Mouse (Mus musculus) hindbrain, embryonic 12.5 days (tissue): ENCODE results near the gene Sdk1. TPM values are rescaled to one million over a fixed set of nuclear protein-coding genes. Genes with fewer than 3 reads are reported as not detected.

Experiments used
- ATAC-seq: fragments of 200-750 bp; cut with Nextera tagmentation; 2 replicates; pipeline ENCODE4 v1.8.0; 2017; ENCODE audit warnings: moderate TSS enrichment; ENCODE audit not compliant: low FRiP score
- H3K27ac ChIP-seq: fragments of 300-500 bp; sonication (generic); 2 replicates; pipeline ENCODE4 v1.5.1; 2016; ENCODE audit warnings: mild to moderate bottlenecking
- H3K27me3 ChIP-seq: fragments of 300-500 bp; sonication (generic); 2 replicates; pipeline ENCODE4 v1.6.1; 2016; ENCODE audit warnings: mild to moderate bottlenecking
- H3K36me3 ChIP-seq: fragments of 300-500 bp; sonication (generic); 2 replicates; pipeline ENCODE4 v1.6.1; 2016; ENCODE audit warnings: mild to moderate bottlenecking
- H3K4me1 ChIP-seq: fragments of 300-500 bp; sonication (generic); 2 replicates; pipeline ENCODE4 v1.6.1; 2016
- H3K4me2 ChIP-seq: fragments of 300-500 bp; sonication (generic); replicated peaks from 2 replicates; pipeline ENCODE4 v1.6.1; 2016; ENCODE audit warnings: mild to moderate bottlenecking
- H3K4me3 ChIP-seq: fragments of 300-500 bp; sonication (generic); 2 replicates; pipeline ENCODE4 v1.5.1; 2016; ENCODE audit warnings: mild to moderate bottlenecking
- H3K9ac ChIP-seq: fragments of 300-500 bp; sonication (generic); 2 replicates; pipeline ENCODE4 v1.6.1; 2016; ENCODE audit warnings: mild to moderate bottlenecking, moderate library complexity
- H3K9me3 ChIP-seq: fragments of 300-500 bp; sonication (generic); replicated peaks from 2 replicates; pipeline ENCODE4 v1.6.1; 2016; ENCODE audit warnings: mild to moderate bottlenecking
- WGBS: fragments of 180-500 bp; shearing (Covaris S2); methylation state at CpG from one replicate; pipeline ENCODE4 v1.1.7; 2016; 5-methylcytosine and 5-hydroxymethylcytosine counted together
- polyA plus RNA-seq: library from polyadenylated mRNA; unstranded; fragments of >200 nt; fragmentation: Nextera tagmentation; extraction: Ambion mirVana; gene quantifications from 2 replicates; pipeline ENCODE4 v1.2.1, GENCODE M21; 2016

Sdk1 gene
- polyA plus RNA-seq, 1 experiment from 2014 or later = 3.5 TPM

DNA sequence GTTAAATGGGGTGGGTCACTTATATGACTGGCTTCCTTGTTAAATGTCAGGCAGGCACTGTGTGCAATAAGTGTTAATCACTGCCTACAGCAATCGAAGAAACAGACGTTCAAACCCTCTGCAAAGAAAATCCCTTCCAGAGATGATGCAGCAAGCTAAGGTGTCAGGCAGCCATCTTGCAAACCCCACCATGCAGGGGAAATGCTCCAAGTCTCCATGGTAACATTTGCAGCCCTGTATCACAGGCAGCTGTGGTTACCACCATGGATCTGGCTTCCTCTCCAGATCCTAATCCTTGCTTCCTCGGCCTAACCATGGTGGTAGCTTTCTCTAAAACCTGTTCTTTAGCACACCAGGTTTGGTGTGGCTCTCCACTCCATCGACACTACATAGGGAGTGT lies 507.5 kb downstream of the Sdk1 start:
- no peak overlapping the region for H3K27ac ChIP-seq
- no peaks in the 10 kb centered on the region for H3K4me1 ChIP-seq
- no peak for ATAC-seq
- H3K27me3 ChIP-seq = no peaks in the 10 kb centered on the region
- no peaks in the 10 kb centered on the region for H3K9me3 ChIP-seq
- WGBS = 89% methylated on average over 4 of the region's 4 CpGs
- H3K4me2 ChIP-seq = no peak overlapping the region
- no peak overlapping the region for H3K9ac ChIP-seq
- H3K4me3 ChIP-seq = no peak overlapping the region
- no peaks in the 10 kb centered on the region for H3K36me3 ChIP-seq

DNA sequence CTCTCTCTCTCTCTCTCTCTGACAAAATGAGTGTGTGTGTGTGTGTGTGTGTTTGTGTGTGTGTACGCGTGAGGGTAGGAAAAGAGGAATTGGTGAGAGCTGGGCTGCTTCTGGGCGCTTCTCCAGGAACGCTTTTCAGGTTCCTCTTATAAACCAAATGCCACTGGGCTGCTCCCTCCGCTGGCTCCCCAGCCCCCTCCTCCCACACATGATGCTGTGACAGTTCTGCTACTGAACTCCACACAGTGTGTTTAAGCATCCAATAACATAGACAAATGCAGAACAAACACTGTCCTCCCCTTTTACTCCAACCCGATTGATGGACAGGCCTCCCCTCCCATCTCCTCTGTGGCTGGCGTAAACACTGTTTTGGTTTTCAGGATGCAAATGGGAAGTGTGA lies 513.0 kb downstream of the Sdk1 start:
- 33% methylated on average over 7 of the region's 7 CpGs for WGBS
- no peak overlapping the region for H3K27ac ChIP-seq
- peak; percentile 85 for ATAC-seq
- no peaks in the 10 kb centered on the region for H3K27me3 ChIP-seq
- H3K4me3 ChIP-seq = no peak overlapping the region
- no peak overlapping the region for H3K9ac ChIP-seq
- H3K4me2 ChIP-seq = no peak overlapping the region
- no peaks in the 10 kb centered on the region for H3K36me3 ChIP-seq
- no peaks in the 10 kb centered on the region for H3K9me3 ChIP-seq
- peaks cover 11% of the 10 kb centered on the region for H3K4me1 ChIP-seq

- H3K4me3 ChIP-seq = no peak overlapping the region
- H3K9me3 ChIP-seq = no peaks in the 10 kb centered on the region
- no peaks in the 10 kb centered on the region for H3K27me3 ChIP-seq
- H3K36me3 ChIP-seq = no peaks in the 10 kb centered on the region
- no peak overlapping the region for H3K9ac ChIP-seq
- H3K27ac ChIP-seq = no peak overlapping the region
- no peak for ATAC-seq
- H3K4me1 ChIP-seq = peaks cover 11% of the 10 kb centered on the region
- 82% methylated on average over 8 of the region's 8 CpGs for WGBS
- no peak overlapping the region for H3K4me2 ChIP-seq
These were observed 517.6 kb downstream of the Sdk1 start for GRCm38 (mm10) chr5:141758885-141759284.

- Histone ChIP-seq H3K36me3 (no peaks in the 10 kb centered on the region), H3K27ac (no peak overlapping the region), H3K9ac (no peak overlapping the region), H3K9me3 (no peaks in the 10 kb centered on the region), H3K4me2 (no peak overlapping the region), H3K4me1 (no peaks in the 10 kb centered on the region), H3K4me3 (no peak overlapping the region), H3K27me3 (no peaks in the 10 kb centered on the region)
- ATAC-seq = no peak
- 92% methylated on average over 6 of the region's 6 CpGs for WGBS
These were observed 522.8 kb downstream of the Sdk1 start for GRCm38 (mm10) chr5:141764111-141764510.

DNA sequence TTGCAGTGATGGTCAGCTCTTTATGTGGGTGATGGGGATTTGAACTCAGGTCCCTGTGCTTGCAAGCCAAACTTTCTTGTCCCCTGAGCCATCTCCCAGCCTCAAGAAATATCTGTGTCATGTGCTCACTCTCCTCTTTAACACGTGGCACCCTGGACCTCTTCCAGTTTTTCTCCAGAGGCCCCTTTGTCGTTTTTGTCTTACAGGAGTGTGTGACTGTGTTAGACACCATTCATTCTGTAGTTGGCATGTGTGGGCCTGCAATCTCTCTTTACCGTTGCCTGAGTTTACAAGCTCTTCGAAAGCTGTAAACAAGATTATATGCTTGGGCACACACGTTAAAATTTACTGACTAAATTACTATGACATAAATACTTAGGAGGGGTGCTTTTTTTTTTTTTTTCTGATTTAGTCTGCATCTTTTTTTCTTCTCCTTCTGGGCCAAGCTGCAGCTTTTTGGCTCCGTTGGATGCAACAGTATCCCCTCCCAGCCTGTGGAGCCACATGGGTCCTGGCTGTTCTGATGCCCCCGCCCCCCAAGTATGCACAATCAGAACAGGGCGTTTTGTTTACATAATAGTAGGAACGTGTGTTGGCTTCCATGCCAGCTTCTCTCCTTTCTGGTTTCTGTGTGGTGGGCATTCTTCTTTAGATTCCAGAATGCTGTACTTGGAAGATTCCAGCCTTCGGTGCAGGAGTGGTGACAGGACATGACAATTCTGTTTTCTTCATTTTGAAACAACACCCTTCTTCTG lies 527.6 kb downstream of the Sdk1 start:
- H3K27ac ChIP-seq = no peak overlapping the region
- H3K9ac ChIP-seq = no peak overlapping the region
- H3K4me3 ChIP-seq = no peak overlapping the region
- no peak overlapping the region for H3K4me2 ChIP-seq
- no peaks in the 10 kb centered on the region for H3K27me3 ChIP-seq
- H3K4me1 ChIP-seq = no peaks in the 10 kb centered on the region
- no peaks in the 10 kb centered on the region for H3K36me3 ChIP-seq
- no peak for ATAC-seq
- 73% methylated on average over 10 of the region's 10 CpGs for WGBS
- peaks cover 4% of the 10 kb centered on the region; the same call in 1 of the 2 replicates for H3K9me3 ChIP-seq

DNA sequence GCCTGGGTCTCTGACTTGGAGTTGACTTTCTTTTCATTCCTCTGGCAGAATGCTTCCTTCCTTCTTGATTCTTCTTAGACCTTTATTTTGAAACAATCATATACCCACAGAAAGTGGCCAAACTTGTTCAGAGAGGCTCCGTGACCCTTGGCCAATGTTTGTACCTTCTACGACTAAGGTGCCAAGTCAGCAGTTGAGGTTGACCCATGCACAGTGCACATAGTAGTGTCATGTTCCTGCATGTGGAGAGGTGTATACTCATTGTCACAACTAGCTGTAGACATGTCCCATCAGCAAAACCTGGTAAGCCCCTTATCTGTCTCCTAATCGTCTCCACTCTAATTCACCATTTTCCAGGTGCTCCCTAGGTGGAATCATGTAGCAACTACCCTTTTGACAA lies 530.2 kb downstream of the Sdk1 start:
- H3K4me1 ChIP-seq = no peaks in the 10 kb centered on the region
- no peak overlapping the region for H3K4me3 ChIP-seq
- no peak overlapping the region for H3K27ac ChIP-seq
- H3K4me2 ChIP-seq = no peak overlapping the region
- H3K9me3 ChIP-seq = peaks cover 6% of the 10 kb centered on the region; the same call in 1 of the 2 replicates
- no peaks in the 10 kb centered on the region for H3K27me3 ChIP-seq
- H3K9ac ChIP-seq = no peak overlapping the region
- H3K36me3 ChIP-seq = no peaks in the 10 kb centered on the region
- no peak for ATAC-seq
- WGBS = 91% methylated on average over 3 of the region's 3 CpGs

GRCm38 (mm10) chr5:141778231-141778630 lies 536.9 kb downstream of the Sdk1 start:
- no peak overlapping the region for H3K4me2 ChIP-seq
- H3K27me3 ChIP-seq = no peaks in the 10 kb centered on the region
- ATAC-seq = no peak
- H3K4me3 ChIP-seq = no peak overlapping the region
- WGBS = 83% methylated on average over 4 of the region's 4 CpGs
- peaks cover 6% of the 10 kb centered on the region; the same call in 1 of the 2 replicates for H3K9me3 ChIP-seq
- H3K4me1 ChIP-seq = no peaks in the 10 kb centered on the region
- no peaks in the 10 kb centered on the region for H3K36me3 ChIP-seq
- H3K9ac ChIP-seq = no peak overlapping the region
- H3K27ac ChIP-seq = no peak overlapping the region

- Histone ChIP-seq H3K27me3 (no peaks in the 10 kb centered on the region), H3K4me1 (no peaks in the 10 kb centered on the region), H3K27ac (no peak overlapping the region), H3K36me3 (no peaks in the 10 kb centered on the region), H3K4me3 (no peak overlapping the region), H3K4me2 (no peak overlapping the region), H3K9me3 (no peaks in the 10 kb centered on the region), H3K9ac (no peak overlapping the region)
- no peak for ATAC-seq
- WGBS = 98% methylated on average over 2 of the region's 2 CpGs
These were observed 539.9 kb downstream of the Sdk1 start for GRCm38 (mm10) chr5:141781142-141781541.

DNA sequence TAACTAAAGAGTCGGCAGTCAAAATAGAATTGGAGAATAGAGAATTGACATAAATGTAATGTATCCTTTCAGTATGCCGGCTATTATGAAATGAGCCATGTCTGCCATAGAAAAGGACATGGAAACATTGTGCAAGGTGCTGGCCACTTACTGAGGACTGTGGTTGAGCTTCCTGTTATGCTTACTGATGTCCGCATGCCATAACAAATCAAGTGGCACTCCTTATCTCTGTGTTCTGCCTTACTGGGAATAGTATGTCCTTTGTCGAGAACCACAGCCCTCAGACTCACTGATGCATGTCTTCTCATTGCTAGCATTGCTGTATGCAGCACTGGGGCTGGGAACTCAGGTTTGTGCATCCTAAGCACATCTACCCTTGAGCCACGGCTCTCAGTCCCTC lies 541.0 kb downstream of the Sdk1 start:
- H3K4me2 ChIP-seq = no peak overlapping the region
- ATAC-seq = no peak
- H3K4me1 ChIP-seq = no peaks in the 10 kb centered on the region
- H3K27ac ChIP-seq = no peak overlapping the region
- H3K9me3 ChIP-seq = no peaks in the 10 kb centered on the region
- H3K36me3 ChIP-seq = no peaks in the 10 kb centered on the region
- H3K4me3 ChIP-seq = no peak overlapping the region
- 89% methylated on average over 5 of the region's 5 CpGs for WGBS
- no peaks in the 10 kb centered on the region for H3K27me3 ChIP-seq
- no peak overlapping the region for H3K9ac ChIP-seq

DNA sequence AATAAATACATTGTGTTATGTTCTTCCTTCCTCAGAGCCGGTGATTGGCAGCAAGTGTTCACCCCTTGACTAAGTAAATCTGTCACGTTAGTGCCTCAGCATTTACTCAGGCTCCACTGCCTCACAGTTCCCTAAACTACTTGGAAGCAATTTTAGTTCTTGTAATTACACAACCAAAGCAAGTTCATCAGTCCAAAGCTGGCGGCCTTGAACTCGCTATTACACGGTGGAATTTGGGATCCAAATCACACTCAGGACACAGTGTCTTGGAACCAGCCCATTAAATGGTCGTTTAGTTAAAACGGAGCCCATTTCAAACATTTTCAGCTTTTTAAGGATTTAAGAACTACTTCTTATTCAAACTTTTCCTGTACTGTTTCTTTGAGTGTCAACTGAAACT lies 542.2 kb downstream of the Sdk1 start:
- H3K4me2 ChIP-seq = no peak overlapping the region
- H3K9ac ChIP-seq = no peak overlapping the region
- H3K27ac ChIP-seq = no peak overlapping the region
- no peak overlapping the region for H3K4me3 ChIP-seq
- 93% methylated on average over 7 of the region's 7 CpGs for WGBS
- H3K27me3 ChIP-seq = no peaks in the 10 kb centered on the region
- no peaks in the 10 kb centered on the region for H3K36me3 ChIP-seq
- no peaks in the 10 kb centered on the region for H3K4me1 ChIP-seq
- no peak for ATAC-seq
- no peaks in the 10 kb centered on the region for H3K9me3 ChIP-seq

DNA sequence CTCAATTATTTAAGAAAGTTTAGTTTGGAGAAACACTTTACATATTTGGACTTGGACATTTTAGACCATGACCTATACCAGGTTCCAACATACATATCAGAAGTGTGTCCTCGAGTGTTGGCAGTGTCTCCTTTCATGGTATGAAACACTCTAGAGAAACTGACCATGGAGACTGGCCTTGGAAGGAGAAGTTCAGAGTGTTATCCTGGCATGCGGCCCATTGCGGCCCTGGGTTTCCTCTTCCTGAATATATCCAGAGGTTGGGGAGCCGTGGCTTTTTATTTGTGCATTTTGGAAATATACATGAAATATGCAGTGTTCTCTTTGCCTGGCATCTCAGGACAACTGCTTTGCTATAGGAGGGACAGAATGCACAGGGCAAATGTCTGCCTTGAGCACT lies 552.6 kb downstream of the Sdk1 start:
- H3K9me3 ChIP-seq = no peaks in the 10 kb centered on the region
- 95% methylated on average over 4 of the region's 4 CpGs for WGBS
- ATAC-seq = no peak

DNA sequence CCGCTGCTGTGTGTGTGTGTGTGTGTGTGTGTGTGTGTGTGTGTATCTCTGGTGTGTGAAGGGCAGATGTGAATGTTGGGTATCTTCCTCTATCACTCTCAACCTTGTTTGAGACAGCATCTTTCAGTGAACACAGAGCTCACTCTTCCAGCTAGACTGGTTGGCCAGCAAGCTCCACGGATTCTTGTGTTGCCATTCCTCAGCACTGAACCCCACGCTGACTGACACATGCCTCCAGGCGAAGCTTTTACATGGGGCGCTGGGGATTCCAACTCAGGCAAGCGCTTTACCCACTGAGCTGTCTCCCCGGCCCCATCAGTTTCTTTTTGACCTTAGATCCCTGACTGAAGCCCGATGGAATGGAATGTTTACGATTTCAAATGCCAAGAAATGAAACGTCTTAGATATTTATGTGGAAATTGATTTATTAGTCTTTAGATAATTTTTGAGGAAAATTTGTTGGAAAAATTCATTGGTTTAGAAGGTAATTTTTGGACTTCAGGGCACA lies 582.6 kb downstream of the Sdk1 start:
- WGBS = 74% methylated on average over 10 of the region's 10 CpGs
- ATAC-seq = no peak
- Histone ChIP-seq H3K4me2 (no peak overlapping the region), H3K36me3 (no peaks in the 10 kb centered on the region), H3K9me3 (no peaks in the 10 kb centered on the region), H3K27me3 (no peaks in the 10 kb centered on the region), H3K4me3 (no peak overlapping the region), H3K9ac (no peak overlapping the region), H3K27ac (no peak overlapping the region), H3K4me1 (0 out of 2 replicates have a peak, but pooled peaks cover 2% of the 10 kb centered on the region)

More for the DNA sequence above, 552.6 kb downstream of the Sdk1 start:
- no peaks in the 10 kb centered on the region for H3K36me3 ChIP-seq
- no peak overlapping the region for H3K4me2 ChIP-seq
- no peak overlapping the region for H3K27ac ChIP-seq
- no peaks in the 10 kb centered on the region for H3K4me1 ChIP-seq
- no peak overlapping the region for H3K9ac ChIP-seq
- H3K27me3 ChIP-seq = no peaks in the 10 kb centered on the region
- H3K4me3 ChIP-seq = no peak overlapping the region

DNA sequence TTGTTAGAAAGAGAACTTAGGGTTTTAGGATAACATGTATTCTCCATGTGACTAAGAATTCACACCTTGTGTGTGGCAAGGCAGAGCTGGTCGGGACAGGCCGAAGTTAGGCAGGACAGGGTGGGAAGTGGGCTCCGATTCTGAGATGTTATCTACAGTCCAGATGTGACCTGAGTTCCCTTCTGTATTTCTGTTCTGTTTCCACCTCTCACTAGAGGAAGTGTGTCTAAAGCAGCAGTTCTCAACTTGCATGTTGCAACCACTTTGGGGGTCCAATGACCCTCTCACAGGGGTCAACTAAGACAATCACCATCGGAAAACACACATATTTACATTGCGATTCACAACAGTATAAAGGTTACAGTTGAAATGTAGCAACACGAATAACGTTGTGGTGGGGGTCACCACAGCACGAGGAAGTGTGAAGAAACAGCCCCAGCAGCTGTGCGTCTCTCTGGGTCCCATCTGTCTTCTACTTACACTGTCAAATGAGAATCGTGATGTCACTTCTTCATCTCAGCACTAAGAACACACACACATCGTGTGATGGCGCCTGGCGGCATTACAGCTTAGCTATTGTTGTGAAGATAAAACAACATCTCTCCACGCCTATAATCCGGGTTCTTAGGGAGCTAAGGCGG lies 583.6 kb downstream of the Sdk1 start:
- no peak overlapping the region for H3K9ac ChIP-seq
- no peak for ATAC-seq
- no peak overlapping the region for H3K4me3 ChIP-seq
- no peaks in the 10 kb centered on the region for H3K9me3 ChIP-seq
- H3K36me3 ChIP-seq = no peaks in the 10 kb centered on the region
- 0 out of 2 replicates have a peak, but pooled peaks cover 2% of the 10 kb centered on the region for H3K4me1 ChIP-seq
- 78% methylated on average over 16 of the region's 16 CpGs for WGBS
- no peaks in the 10 kb centered on the region for H3K27me3 ChIP-seq
- H3K27ac ChIP-seq = no peak overlapping the region
- H3K4me2 ChIP-seq = no peak overlapping the region
